Mouse (Mus musculus): ENCODE results near the gene Kcnj5. TPM values are rescaled to one million over a fixed set of nuclear protein-coding genes. Genes with fewer than 3 reads are reported as not detected.

Gene Kcnj5
- polyA plus RNA-seq (2012): not detected in 2 replicates

- no peak for TF ChIP-seq GATA1 (IDR thresholded peaks at IDR 0.05; ENCODE audit: low read length)
These were observed at the start of gene Kcnj5 for GRCm38 (mm10) chr9:32344051-32344450. Kcnj5 (minus strand) TSS chr9:32344350.

GRCm38 (mm10) chr9:32392716-32393115 is 48.6 kb upstream of the Kcnj5 start:
- TF ChIP-seq GATA1 (IDR thresholded peaks at IDR 0.05; ENCODE audit: low read length): no peak

- no peak for TF ChIP-seq GATA1 (IDR thresholded peaks at IDR 0.05; ENCODE audit: low read length)
These were observed 47.6 kb upstream of the Kcnj5 start for GRCm38 (mm10) chr9:32391701-32392100.

- TF ChIP-seq GATA1 (IDR thresholded peaks at IDR 0.05; ENCODE audit: low read length): no peak
These were observed 46.9 kb upstream of the Kcnj5 start for GRCm38 (mm10) chr9:32391092-32391491.

- no peak for TF ChIP-seq GATA1 (IDR thresholded peaks at IDR 0.05; ENCODE audit: low read length)
These were observed 44.0 kb upstream of the Kcnj5 start for GRCm38 (mm10) chr9:32388120-32388519.

- TF ChIP-seq GATA1 (IDR thresholded peaks at IDR 0.05; ENCODE audit: low read length): no peak
These were observed 40.8 kb upstream of the Kcnj5 start for GRCm38 (mm10) chr9:32384906-32385305.

- TF ChIP-seq GATA1 (IDR thresholded peaks at IDR 0.05; ENCODE audit: low read length): no peak
These were observed 32.9 kb upstream of the Kcnj5 start for GRCm38 (mm10) chr9:32376863-32377590.

GRCm38 (mm10) chr9:32376031-32376430 is 31.9 kb upstream of the Kcnj5 start:
- TF ChIP-seq GATA1 (IDR thresholded peaks at IDR 0.05; ENCODE audit: low read length): no peak

GRCm38 (mm10) chr9:32373656-32374055 is 29.5 kb upstream of the Kcnj5 start:
- no peak for TF ChIP-seq GATA1 (IDR thresholded peaks at IDR 0.05; ENCODE audit: low read length)

- TF ChIP-seq GATA1 (IDR thresholded peaks at IDR 0.05; ENCODE audit: low read length): no peak
These were observed 28.1 kb upstream of the Kcnj5 start, which contains the start of gene Kcnj1 for GRCm38 (mm10) chr9:32372202-32372601. Kcnj1 (plus strand) TSS chr9:32372493.

GRCm38 (mm10) chr9:32369388-32369787 is 25.2 kb upstream of the Kcnj5 start:
- no peak for TF ChIP-seq GATA1 (IDR thresholded peaks at IDR 0.05; ENCODE audit: low read length)

GRCm38 (mm10) chr9:32368812-32369211 is 24.7 kb upstream of the Kcnj5 start:
- no peak for TF ChIP-seq GATA1 (IDR thresholded peaks at IDR 0.05; ENCODE audit: low read length)

- no peak for TF ChIP-seq GATA1 (IDR thresholded peaks at IDR 0.05; ENCODE audit: low read length)
These were observed 16.6 kb upstream of the Kcnj5 start for GRCm38 (mm10) chr9:32360770-32361169.

GRCm38 (mm10) chr9:32350332-32350731 is 6.2 kb upstream of the Kcnj5 start:
- TF ChIP-seq GATA1 (IDR thresholded peaks at IDR 0.05; ENCODE audit: low read length): no peak

- TF ChIP-seq GATA1 (IDR thresholded peaks at IDR 0.05; ENCODE audit: low read length): no peak
These were observed 5.2 kb upstream of the Kcnj5 start for GRCm38 (mm10) chr9:32349344-32349743.

- no peak for TF ChIP-seq GATA1 (IDR thresholded peaks at IDR 0.05; ENCODE audit: low read length)
These were observed 3.9 kb upstream of the Kcnj5 start for GRCm38 (mm10) chr9:32348096-32348495.

GRCm38 (mm10) chr9:32344489-32344888 is 339 bp upstream of the Kcnj5 start:
- TF ChIP-seq GATA1 (IDR thresholded peaks at IDR 0.05; ENCODE audit: low read length): no peak
